10 mouse cellular contexts compared by ENCODE assay signal in genomic region chr1:90227684-90228322, GRCm38 (mm10). TPM values are rescaled to one million over a fixed set of nuclear protein-coding genes. Genes with fewer than 3 reads are reported as not detected.
DNase-seq lines count a peak whose midpoint lies in the region; ATAC-seq and TF ChIP-seq lines count a peak whose summit lies in the region.
"Had no signal": no experiment of that assay in that cellular context is flagged by ENCODE, and none has a peak within 500 bp of the region (broad histone marks: within the 10 kb centered on the region; RNA-seq: fewer than 3 reads in every experiment).

No protein-coding gene starts in this region.

- no peaks in the 10 kb centered on the region for H3K27me3 ChIP-seq in intestine, embryonic 14.5 days (replicated peaks; ENCODE audit: control insufficient read depth, insufficient read depth, low read length)
- no peaks in the 10 kb centered on the region for H3K27me3 ChIP-seq in intestine, postnatal 0 days (replicated peaks; ENCODE audit: control insufficient read depth, insufficient read depth, low read length)
- H3K27me3 ChIP-seq in forebrain, embryonic 13.5 days: no peaks in the 10 kb centered on the region
- 0 out of 2 replicates have a peak, but pooled peaks cover 9% of the 10 kb centered on the region for H3K27me3 ChIP-seq in midbrain, embryonic 13.5 days

- H3K9me3 ChIP-seq in intestine, embryonic 14.5 days (ENCODE audit: control insufficient read depth, low read length): no peaks in the 10 kb centered on the region
- no peaks in the 10 kb centered on the region for H3K9me3 ChIP-seq in intestine, postnatal 0 days (ENCODE audit: control insufficient read depth)
- H3K9me3 ChIP-seq in forebrain, embryonic 13.5 days (replicated peaks): no peaks in the 10 kb centered on the region
- no peaks in the 10 kb centered on the region for H3K9me3 ChIP-seq in midbrain, embryonic 13.5 days

- TF ChIP-seq CTCF in intestine, postnatal 0 days (IDR thresholded peaks at IDR 0.05; ENCODE audit: low read depth): no peak

- peaks cover 15% of the 10 kb centered on the region for H3K4me1 ChIP-seq in intestine, embryonic 14.5 days (replicated peaks; ENCODE audit: control insufficient read depth, insufficient read depth, low read length)
- H3K4me1 ChIP-seq in intestine, postnatal 0 days (replicated peaks; ENCODE audit: control insufficient read depth, insufficient read depth, low read length): no peaks in the 10 kb centered on the region; the same call in 1 of the 2 replicates
- H3K4me1 ChIP-seq in forebrain, embryonic 13.5 days: peaks cover 35% of the 10 kb centered on the region
- H3K4me1 ChIP-seq in midbrain, embryonic 13.5 days (replicated peaks): peaks cover 34% of the 10 kb centered on the region

- DNase-seq in intestine, embryonic 14.5 days (ENCODE audit: low spot score): peak; percentile 59
- DNase-seq in adipocyte (ENCODE audit: low spot score): peak; percentile 22
- no peak for DNase-seq in thymus, postnatal 4 days
- no peak for DNase-seq in frontal cortex, postnatal 25 days (ENCODE audit: low spot score in 2 of 2)
- DNase-seq: cerebellum, adult 18-20 months had no signal

- H3K27ac ChIP-seq in intestine, embryonic 14.5 days (ENCODE audit: low read depth): no peak overlapping the region
- H3K27ac ChIP-seq in intestine, postnatal 0 days (ENCODE audit: low read depth, low read length): no peak overlapping the region
- H3K27ac ChIP-seq in forebrain, embryonic 13.5 days: peak overlapping the region; percentile 12; the same call in 1 of the 2 replicates
- no peak overlapping the region for H3K27ac ChIP-seq in midbrain, embryonic 13.5 days

- no peak overlapping the region for H3K4me2 ChIP-seq in intestine, embryonic 14.5 days (ENCODE audit: low read length)
- no peak overlapping the region for H3K4me2 ChIP-seq in intestine, postnatal 0 days (replicated peaks; ENCODE audit: low read depth)
- peak overlapping the region; percentile 14; the same call in 1 of the 2 replicates for H3K4me2 ChIP-seq in forebrain, embryonic 13.5 days
- H3K4me2 ChIP-seq in midbrain, embryonic 13.5 days (replicated peaks): no peak overlapping the region

- ATAC-seq in intestine, embryonic 14.5 days (replicated peaks; ENCODE audit: low FRiP score, low TSS enrichment, low read depth): no peak; the same call in 1 of the 2 replicates
- no peak for ATAC-seq in intestine, postnatal 0 days
- ATAC-seq in forebrain, embryonic 13.5 days: peak; percentile 48; the same call in 1 of the 2 replicates
- peak; percentile 72 for ATAC-seq in midbrain, embryonic 13.5 days
- ATAC-seq in activated CD4-positive, CD25-positive, alpha-beta regulatory T cell, adult 4 months: no peak

- 30% methylated on average over 12 of the region's 12 CpGs for WGBS in intestine, embryonic 14.5 days
- 33% methylated on average over 12 of the region's 12 CpGs for WGBS in intestine, postnatal 0 days
- WGBS in forebrain, embryonic 13.5 days: 25% methylated on average over 12 of the region's 12 CpGs
- 31% methylated on average over 12 of the region's 12 CpGs for WGBS in midbrain, embryonic 13.5 days

- H3K36me3 ChIP-seq in intestine, embryonic 14.5 days (ENCODE audit: control insufficient read depth, insufficient read depth, low read length): no peaks in the 10 kb centered on the region
- H3K36me3 ChIP-seq in intestine, postnatal 0 days (ENCODE audit: control insufficient read depth, insufficient read depth): no peaks in the 10 kb centered on the region
- no peaks in the 10 kb centered on the region for H3K36me3 ChIP-seq in forebrain, embryonic 13.5 days (ENCODE audit: poor library complexity, severe bottlenecking)
- no peaks in the 10 kb centered on the region for H3K36me3 ChIP-seq in midbrain, embryonic 13.5 days
- H3K36me3 ChIP-seq: G1E had no signal

- H3K4me3 ChIP-seq in intestine, embryonic 14.5 days (ENCODE audit: low read depth, low read length): no peak overlapping the region
- H3K4me3 ChIP-seq in intestine, postnatal 0 days (ENCODE audit: low read depth, low read length): no peak overlapping the region
- no peak overlapping the region for H3K4me3 ChIP-seq in forebrain, embryonic 13.5 days
- no peak overlapping the region for H3K4me3 ChIP-seq in midbrain, embryonic 13.5 days (replicated peaks)

- no peak overlapping the region for H3K9ac ChIP-seq in intestine, embryonic 14.5 days (ENCODE audit: low read length)
- H3K9ac ChIP-seq in intestine, postnatal 0 days (ENCODE audit: low read depth, low read length): no peak overlapping the region
- H3K9ac ChIP-seq in forebrain, embryonic 13.5 days: peak overlapping the region; percentile 13; the same call in 1 of the 2 replicates
- no peak overlapping the region for H3K9ac ChIP-seq in midbrain, embryonic 13.5 days (replicated peaks)

RNA-seq across cellular contexts. Expression of gene Ackr3, which starts 24.0 kb away (rescaled TPM):
- polyA plus RNA-seq in intestine, embryonic 14.5 days (2014; fragmentation: Nextera tagmentation; extraction: Ambion mirVana): 19.4 and 19.9 TPM in 2 replicates
- 8.9 and 9.2 TPM in 2 replicates for polyA plus RNA-seq in intestine, postnatal 0 days (2015; fragmentation: Nextera tagmentation; extraction: Ambion mirVana)
- 28.5 and 29.1 TPM in 2 replicates for polyA plus RNA-seq in forebrain, embryonic 13.5 days (2015; fragmentation: Nextera tagmentation; extraction: Ambion mirVana)
- polyA plus RNA-seq in midbrain, embryonic 13.5 days (2015; fragmentation: Nextera tagmentation; extraction: Ambion mirVana): 16.1 and 17.1 TPM in 2 replicates
- under 1 TPM; 0.15 to 0.21 TPM for polyA plus RNA-seq in activated CD4-positive, CD25-positive, alpha-beta regulatory T cell, adult 4 months (2017; shearing (Covaris generic))
- polyA plus RNA-seq: G1E had no signal

Comparison
In these comparisons a context has a peak if more than half of its experiments do, and no peak if none do; other contexts are left out.
1. ATAC-seq: peak in forebrain, embryonic 13.5 days (single experiment) and midbrain, embryonic 13.5 days (single experiment); none in intestine, embryonic 14.5 days (single experiment), intestine, postnatal 0 days (single experiment) and activated CD4-positive, CD25-positive, alpha-beta regulatory T cell, adult 4 months (single experiment).
2. DNase-seq: peak in intestine, embryonic 14.5 days (single experiment) and adipocyte (single experiment); none in thymus, postnatal 4 days (single experiment) and frontal cortex, postnatal 25 days (0 of 2).